Mouse (Mus musculus): Measurements from ENCODE around the gene Taf10.

DNA sequence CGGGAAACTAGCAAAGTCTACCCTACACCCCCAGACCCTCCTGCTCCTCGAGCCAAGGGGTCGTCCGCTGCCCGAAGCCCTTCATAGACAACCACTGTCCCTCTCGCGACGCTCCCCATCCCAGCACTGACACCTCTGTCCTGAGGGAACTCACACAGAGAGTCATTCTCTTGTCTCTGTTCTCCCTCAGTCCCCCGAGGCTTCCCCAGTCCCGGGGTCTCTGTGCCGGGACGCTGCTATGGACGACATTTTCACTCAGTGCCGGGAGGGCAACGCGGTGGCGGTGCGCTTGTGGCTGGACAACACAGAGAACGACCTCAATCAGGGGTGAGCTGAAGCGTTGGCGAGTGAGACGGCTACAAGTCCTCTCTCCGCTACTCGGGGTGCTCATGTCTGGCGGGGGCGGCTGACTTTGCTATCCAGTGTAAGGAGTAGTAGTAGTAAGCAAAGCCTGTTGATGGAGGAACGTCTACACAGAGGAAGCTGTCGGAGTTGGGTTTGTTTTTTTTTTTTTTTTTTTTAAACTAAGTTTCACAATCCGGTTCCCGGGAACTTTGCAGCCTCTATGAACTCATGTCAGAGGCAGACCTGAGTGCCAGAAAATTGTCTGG is 7.1 kb downstream of the Taf10 start, which contains the start of gene Rrp8:
- no peak for TF ChIP-seq POLR2A (IDR thresholded peaks at IDR 0.05; ENCODE audit: extremely low read depth, insufficient read depth, low read length)
- no peak for TF ChIP-seq CTCF (IDR thresholded peaks at IDR 0.05; ENCODE audit: low read depth, low read length)
